Mouse (Mus musculus): ENCODE data around the gene Dlg2. TPM values are rescaled to one million over a fixed set of nuclear protein-coding genes. Genes with fewer than 3 reads are reported as not detected.

The Dlg2 gene
- polyA plus RNA-seq, 1 experiment from 2014 or later: 0.51 TPM

GRCm38 (mm10) chr7:91557582-91557981, 1081.1 kb downstream of the Dlg2 start:
- Histone ChIP-seq H3K36me3 (ENCODE audit: control insufficient read depth, insufficient read depth) (no peaks in the 10 kb centered on the region), H3K27ac (ENCODE audit: low read length) (no peak overlapping the region), H3K9ac (ENCODE audit: low read depth, low read length) (no peak overlapping the region), H3K27me3 (ENCODE audit: control insufficient read depth, insufficient read depth, low read depth, low read length) (no peaks in the 10 kb centered on the region), H3K4me3 (ENCODE audit: low read depth, low read length) (no peak overlapping the region), H3K4me2 (ENCODE audit: low read depth, low read length) (no peak overlapping the region), H3K9me3 (replicated peaks; ENCODE audit: control insufficient read depth, low read length) (no peaks in the 10 kb centered on the region), H3K4me1 (ENCODE audit: control insufficient read depth, low read depth, low read length) (no peaks in the 10 kb centered on the region)
- no peak for ATAC-seq (ENCODE audit: low read depth)

- ATAC-seq (ENCODE audit: low read depth): no peak
- H3K9ac ChIP-seq (ENCODE audit: low read depth, low read length): no peak overlapping the region
Observed at GRCm38 (mm10) chr7:91567423-91567822, 1091.0 kb downstream of the Dlg2 start.

GRCm38 (mm10) chr7:91570969-91571368, 1094.5 kb downstream of the Dlg2 start:
- H3K27ac ChIP-seq (ENCODE audit: low read length): no peak overlapping the region
- H3K36me3 ChIP-seq (ENCODE audit: control insufficient read depth, insufficient read depth): no peaks in the 10 kb centered on the region
- no peaks in the 10 kb centered on the region for H3K4me1 ChIP-seq (ENCODE audit: control insufficient read depth, low read depth, low read length)
- H3K4me3 ChIP-seq (ENCODE audit: low read depth, low read length): no peak overlapping the region
- H3K9ac ChIP-seq (ENCODE audit: low read depth, low read length): no peak overlapping the region
- H3K9me3 ChIP-seq (replicated peaks; ENCODE audit: control insufficient read depth, low read length): no peaks in the 10 kb centered on the region
- H3K4me2 ChIP-seq (ENCODE audit: low read depth, low read length): no peak overlapping the region
- ATAC-seq (ENCODE audit: low read depth): no peak
- H3K27me3 ChIP-seq (ENCODE audit: control insufficient read depth, insufficient read depth, low read depth, low read length): no peaks in the 10 kb centered on the region
- WGBS (ENCODE audit: insufficient replicate concordance): 72% methylated on average over 2 of the region's 2 CpGs

More at GRCm38 (mm10) chr7:91567423-91567822, 1091.0 kb downstream of the Dlg2 start:
- Histone ChIP-seq H3K4me1 (ENCODE audit: control insufficient read depth, low read depth, low read length) (no peaks in the 10 kb centered on the region), H3K4me3 (ENCODE audit: low read depth, low read length) (no peak overlapping the region), H3K27me3 (ENCODE audit: control insufficient read depth, insufficient read depth, low read depth, low read length) (no peaks in the 10 kb centered on the region), H3K4me2 (ENCODE audit: low read depth, low read length) (no peak overlapping the region), H3K27ac (ENCODE audit: low read length) (no peak overlapping the region), H3K9me3 (replicated peaks; ENCODE audit: control insufficient read depth, low read length) (no peaks in the 10 kb centered on the region), H3K36me3 (ENCODE audit: control insufficient read depth, insufficient read depth) (no peaks in the 10 kb centered on the region)

GRCm38 (mm10) chr7:91572666-91573065, 1096.2 kb downstream of the Dlg2 start:
- Histone ChIP-seq H3K36me3 (ENCODE audit: control insufficient read depth, insufficient read depth) (no peaks in the 10 kb centered on the region), H3K4me3 (ENCODE audit: low read depth, low read length) (no peak overlapping the region), H3K27me3 (ENCODE audit: control insufficient read depth, insufficient read depth, low read depth, low read length) (no peaks in the 10 kb centered on the region), H3K27ac (ENCODE audit: low read length) (no peak overlapping the region), H3K9me3 (replicated peaks; ENCODE audit: control insufficient read depth, low read length) (no peaks in the 10 kb centered on the region), H3K4me1 (ENCODE audit: control insufficient read depth, low read depth, low read length) (no peaks in the 10 kb centered on the region), H3K9ac (ENCODE audit: low read depth, low read length) (no peak overlapping the region), H3K4me2 (ENCODE audit: low read depth, low read length) (no peak overlapping the region)
- 30% methylated on average over 2 of the region's 2 CpGs for WGBS (ENCODE audit: insufficient replicate concordance)
- no peak for ATAC-seq (ENCODE audit: low read depth)

GRCm38 (mm10) chr7:91573321-91573720, 1096.8 kb downstream of the Dlg2 start:
- H3K9me3 ChIP-seq (replicated peaks; ENCODE audit: control insufficient read depth, low read length): no peaks in the 10 kb centered on the region
- H3K4me3 ChIP-seq (ENCODE audit: low read depth, low read length): no peak overlapping the region
- H3K36me3 ChIP-seq (ENCODE audit: control insufficient read depth, insufficient read depth): no peaks in the 10 kb centered on the region
- H3K27me3 ChIP-seq (ENCODE audit: control insufficient read depth, insufficient read depth, low read depth, low read length): no peaks in the 10 kb centered on the region
- no peak overlapping the region for H3K27ac ChIP-seq (ENCODE audit: low read length)
- no peak for ATAC-seq (ENCODE audit: low read depth)
- H3K4me1 ChIP-seq (ENCODE audit: control insufficient read depth, low read depth, low read length): no peaks in the 10 kb centered on the region
- H3K9ac ChIP-seq (ENCODE audit: low read depth, low read length): no peak overlapping the region
- no peak overlapping the region for H3K4me2 ChIP-seq (ENCODE audit: low read depth, low read length)

GRCm38 (mm10) chr7:91576216-91576615, 1099.7 kb downstream of the Dlg2 start:
- ATAC-seq (ENCODE audit: low read depth): no peak
- H3K4me2 ChIP-seq (ENCODE audit: low read depth, low read length): no peak overlapping the region
- H3K4me3 ChIP-seq (ENCODE audit: low read depth, low read length): no peak overlapping the region
- 68% methylated on average over 6 of the region's 6 CpGs for WGBS (ENCODE audit: insufficient replicate concordance)
- H3K9ac ChIP-seq (ENCODE audit: low read depth, low read length): no peak overlapping the region
- H3K9me3 ChIP-seq (replicated peaks; ENCODE audit: control insufficient read depth, low read length): no peaks in the 10 kb centered on the region
- H3K27ac ChIP-seq (ENCODE audit: low read length): no peak overlapping the region
- no peaks in the 10 kb centered on the region for H3K27me3 ChIP-seq (ENCODE audit: control insufficient read depth, insufficient read depth, low read depth, low read length)
- no peaks in the 10 kb centered on the region for H3K4me1 ChIP-seq (ENCODE audit: control insufficient read depth, low read depth, low read length)
- H3K36me3 ChIP-seq (ENCODE audit: control insufficient read depth, insufficient read depth): no peaks in the 10 kb centered on the region

- no peak overlapping the region for H3K9ac ChIP-seq (ENCODE audit: low read depth, low read length)
- H3K36me3 ChIP-seq (ENCODE audit: control insufficient read depth, insufficient read depth): no peaks in the 10 kb centered on the region
- no peak overlapping the region for H3K4me2 ChIP-seq (ENCODE audit: low read depth, low read length)
- ATAC-seq (ENCODE audit: low read depth): no peak
- no peaks in the 10 kb centered on the region for H3K4me1 ChIP-seq (ENCODE audit: control insufficient read depth, low read depth, low read length)
- H3K9me3 ChIP-seq (replicated peaks; ENCODE audit: control insufficient read depth, low read length): no peaks in the 10 kb centered on the region
- no peak overlapping the region for H3K27ac ChIP-seq (ENCODE audit: low read length)
- 44% methylated on average over 2 of the region's 2 CpGs for WGBS (ENCODE audit: insufficient replicate concordance)
- no peaks in the 10 kb centered on the region for H3K27me3 ChIP-seq (ENCODE audit: control insufficient read depth, insufficient read depth, low read depth, low read length)
- no peak overlapping the region for H3K4me3 ChIP-seq (ENCODE audit: low read depth, low read length)
Observed at GRCm38 (mm10) chr7:91582203-91582602, 1105.7 kb downstream of the Dlg2 start.

- no peak for ATAC-seq (ENCODE audit: low read depth)
- no peaks in the 10 kb centered on the region for H3K4me1 ChIP-seq (ENCODE audit: control insufficient read depth, low read depth, low read length)
- no peaks in the 10 kb centered on the region for H3K9me3 ChIP-seq (replicated peaks; ENCODE audit: control insufficient read depth, low read length)
- H3K27me3 ChIP-seq (ENCODE audit: control insufficient read depth, insufficient read depth, low read depth, low read length): no peaks in the 10 kb centered on the region
- WGBS (ENCODE audit: insufficient replicate concordance): 27% methylated on average over 1 of the region's 1 CpGs
- H3K27ac ChIP-seq (ENCODE audit: low read length): no peak overlapping the region
- H3K4me3 ChIP-seq (ENCODE audit: low read depth, low read length): no peak overlapping the region
- H3K36me3 ChIP-seq (ENCODE audit: control insufficient read depth, insufficient read depth): no peaks in the 10 kb centered on the region
- no peak overlapping the region for H3K4me2 ChIP-seq (ENCODE audit: low read depth, low read length)
- no peak overlapping the region for H3K9ac ChIP-seq (ENCODE audit: low read depth, low read length)
Observed at GRCm38 (mm10) chr7:91583566-91583965, 1107.1 kb downstream of the Dlg2 start.

- H3K27me3 ChIP-seq (ENCODE audit: control insufficient read depth, insufficient read depth, low read depth, low read length): no peaks in the 10 kb centered on the region
- ATAC-seq (ENCODE audit: low read depth): no peak
- H3K4me2 ChIP-seq (ENCODE audit: low read depth, low read length): no peak overlapping the region
- no peaks in the 10 kb centered on the region for H3K9me3 ChIP-seq (replicated peaks; ENCODE audit: control insufficient read depth, low read length)
- H3K4me3 ChIP-seq (ENCODE audit: low read depth, low read length): no peak overlapping the region
- WGBS (ENCODE audit: insufficient replicate concordance): 45% methylated on average over 5 of the region's 5 CpGs
- H3K4me1 ChIP-seq (ENCODE audit: control insufficient read depth, low read depth, low read length): no peaks in the 10 kb centered on the region
- no peaks in the 10 kb centered on the region for H3K36me3 ChIP-seq (ENCODE audit: control insufficient read depth, insufficient read depth)
- H3K27ac ChIP-seq (ENCODE audit: low read length): no peak overlapping the region
- no peak overlapping the region for H3K9ac ChIP-seq (ENCODE audit: low read depth, low read length)
Observed at GRCm38 (mm10) chr7:91591261-91592170, 1115.0 kb downstream of the Dlg2 start.

All from liver, embryonic 16.5 days (tissue).